Mouse (Mus musculus): ENCODE measurements around the gene Capzb. TPM values are rescaled to one million over a fixed set of nuclear protein-coding genes. Genes with fewer than 3 reads are reported as not detected.

The Capzb gene
- polyA plus RNA-seq, 1 experiment from 2014 or later, result 312 TPM

- ATAC-seq (ENCODE audit: low FRiP score), result no peak
Measured at GRCm38 (mm10) chr4:139248736-139249135, 56.0 kb downstream of the Capzb start.

GRCm38 (mm10) chr4:139250043-139250442 is 57.3 kb downstream of the Capzb start:
- 72% methylated on average over 5 of the region's 5 CpGs for WGBS
- peaks cover 67% of the 10 kb centered on the region for H3K4me1 ChIP-seq

More at GRCm38 (mm10) chr4:139248736-139249135, 56.0 kb downstream of the Capzb start:
- H3K9me3 ChIP-seq, result no peaks in the 10 kb centered on the region
- H3K4me3 ChIP-seq (replicated peaks), result no peak overlapping the region
- H3K4me1 ChIP-seq, result peaks cover 73% of the 10 kb centered on the region
- H3K27me3 ChIP-seq, result no peaks in the 10 kb centered on the region
- WGBS, result 82% methylated on average over 5 of the region's 5 CpGs
- 0 out of 2 replicates have a peak overlapping the region, but pooled peaks have one; percentile 9 for H3K27ac ChIP-seq
- no peak overlapping the region for H3K9ac ChIP-seq
- no peaks in the 10 kb centered on the region for H3K36me3 ChIP-seq (replicated peaks)
- H3K4me2 ChIP-seq, result no peak overlapping the region

GRCm38 (mm10) chr4:139250886-139251285 is 58.2 kb downstream of the Capzb start:
- Histone ChIP-seq H3K27me3 (no peaks in the 10 kb centered on the region), H3K4me2 (no peak overlapping the region), H3K36me3 (replicated peaks) (0 out of 2 replicates have a peak, but pooled peaks cover 3% of the 10 kb centered on the region), H3K4me3 (replicated peaks) (no peak overlapping the region), H3K9ac (no peak overlapping the region), H3K27ac (no peak overlapping the region), H3K4me1 (peaks cover 60% of the 10 kb centered on the region), H3K9me3 (no peaks in the 10 kb centered on the region)
- WGBS, result 74% methylated on average over 8 of the region's 8 CpGs
- no peak for ATAC-seq (ENCODE audit: low FRiP score)

More at GRCm38 (mm10) chr4:139250043-139250442, 57.3 kb downstream of the Capzb start:
- Histone ChIP-seq H3K27ac (0 out of 2 replicates have a peak overlapping the region, but pooled peaks have one; percentile 50), H3K27me3 (no peaks in the 10 kb centered on the region), H3K9me3 (no peaks in the 10 kb centered on the region), H3K4me3 (replicated peaks) (no peak overlapping the region), H3K4me2 (no peak overlapping the region), H3K36me3 (replicated peaks) (0 out of 2 replicates have a peak, but pooled peaks cover 3% of the 10 kb centered on the region), H3K9ac (no peak overlapping the region)
- ATAC-seq (ENCODE audit: low FRiP score), result no peak

GRCm38 (mm10) chr4:139252051-139252760 is 59.5 kb downstream of the Capzb start:
- Histone ChIP-seq H3K4me3 (replicated peaks) (no peak overlapping the region), H3K4me2 (no peak overlapping the region), H3K27ac (peak overlapping the region; percentile 50; the same call in 1 of the 2 replicates), H3K36me3 (replicated peaks) (peaks cover 6% of the 10 kb centered on the region; the same call in 1 of the 2 replicates), H3K9ac (no peak overlapping the region), H3K4me1 (peaks cover 47% of the 10 kb centered on the region), H3K9me3 (no peaks in the 10 kb centered on the region), H3K27me3 (no peaks in the 10 kb centered on the region)
- 60% methylated on average over 22 of the region's 22 CpGs for WGBS
- ATAC-seq (ENCODE audit: low FRiP score), result 0 out of 2 replicates have a peak, but pooled peaks have one; percentile 27

GRCm38 (mm10) chr4:139253206-139253605 is 60.5 kb downstream of the Capzb start:
- Histone ChIP-seq H3K27me3 (no peaks in the 10 kb centered on the region), H3K4me2 (no peak overlapping the region), H3K36me3 (replicated peaks) (peaks cover 16% of the 10 kb centered on the region), H3K9ac (no peak overlapping the region), H3K27ac (no peak overlapping the region), H3K4me3 (replicated peaks) (no peak overlapping the region), H3K9me3 (no peaks in the 10 kb centered on the region), H3K4me1 (peaks cover 37% of the 10 kb centered on the region)
- ATAC-seq (ENCODE audit: low FRiP score), result no peak
- WGBS, result 92% methylated on average over 9 of the region's 9 CpGs

DNA sequence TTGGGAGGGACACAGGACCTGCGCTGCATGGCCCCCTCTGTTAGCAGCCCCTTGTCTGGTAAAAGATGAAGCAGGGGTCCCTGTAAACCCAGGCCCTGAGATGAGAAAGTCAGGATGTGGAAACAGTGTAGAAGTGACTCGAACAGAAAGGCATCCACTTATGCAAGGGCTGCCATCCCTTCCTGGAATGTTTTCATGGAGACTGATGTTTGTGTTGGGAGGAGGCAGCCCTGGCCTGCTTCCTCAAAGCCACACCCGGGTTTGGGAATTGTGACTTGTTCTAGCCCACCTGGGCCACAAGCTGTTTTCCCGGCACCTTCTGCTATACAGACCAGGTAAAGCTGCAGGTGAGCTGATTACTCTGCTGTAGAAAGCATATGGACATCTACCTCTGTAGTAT is 63.4 kb downstream of the Capzb start:
- 92% methylated on average over 4 of the region's 4 CpGs for WGBS
- Histone ChIP-seq H3K4me1 (peaks cover 9% of the 10 kb centered on the region), H3K9me3 (no peaks in the 10 kb centered on the region), H3K9ac (no peak overlapping the region), H3K36me3 (replicated peaks) (peaks cover 41% of the 10 kb centered on the region), H3K4me2 (no peak overlapping the region), H3K27me3 (no peaks in the 10 kb centered on the region), H3K27ac (no peak overlapping the region), H3K4me3 (replicated peaks) (no peak overlapping the region)
- no peak for ATAC-seq (ENCODE audit: low FRiP score)

DNA sequence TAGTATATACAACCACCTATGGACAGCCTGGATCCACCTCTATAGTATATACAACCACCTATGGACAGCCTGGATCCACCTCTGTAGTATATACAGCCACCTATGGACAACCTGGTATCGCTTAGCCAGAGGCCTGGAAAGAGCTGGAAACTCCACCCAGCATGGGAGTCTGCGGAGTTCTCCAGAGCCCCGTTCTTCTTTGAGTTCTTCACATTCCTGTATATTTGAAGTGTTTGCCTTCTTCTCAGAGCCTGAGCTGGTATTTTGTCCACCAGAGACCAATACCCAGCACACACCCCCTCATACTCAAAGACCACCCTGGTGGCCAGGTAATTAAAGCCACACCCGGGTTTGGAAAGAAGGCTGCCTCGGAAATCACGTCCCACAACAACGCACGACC is 64.0 kb downstream of the Capzb start:
- Histone ChIP-seq H3K9me3 (no peaks in the 10 kb centered on the region), H3K27me3 (no peaks in the 10 kb centered on the region), H3K4me2 (no peak overlapping the region), H3K4me1 (peaks cover 4% of the 10 kb centered on the region), H3K9ac (no peak overlapping the region), H3K27ac (no peak overlapping the region), H3K4me3 (replicated peaks) (no peak overlapping the region), H3K36me3 (replicated peaks) (peaks cover 47% of the 10 kb centered on the region)
- no peak for ATAC-seq (ENCODE audit: low FRiP score)
- WGBS, result 83% methylated on average over 8 of the region's 8 CpGs

DNA sequence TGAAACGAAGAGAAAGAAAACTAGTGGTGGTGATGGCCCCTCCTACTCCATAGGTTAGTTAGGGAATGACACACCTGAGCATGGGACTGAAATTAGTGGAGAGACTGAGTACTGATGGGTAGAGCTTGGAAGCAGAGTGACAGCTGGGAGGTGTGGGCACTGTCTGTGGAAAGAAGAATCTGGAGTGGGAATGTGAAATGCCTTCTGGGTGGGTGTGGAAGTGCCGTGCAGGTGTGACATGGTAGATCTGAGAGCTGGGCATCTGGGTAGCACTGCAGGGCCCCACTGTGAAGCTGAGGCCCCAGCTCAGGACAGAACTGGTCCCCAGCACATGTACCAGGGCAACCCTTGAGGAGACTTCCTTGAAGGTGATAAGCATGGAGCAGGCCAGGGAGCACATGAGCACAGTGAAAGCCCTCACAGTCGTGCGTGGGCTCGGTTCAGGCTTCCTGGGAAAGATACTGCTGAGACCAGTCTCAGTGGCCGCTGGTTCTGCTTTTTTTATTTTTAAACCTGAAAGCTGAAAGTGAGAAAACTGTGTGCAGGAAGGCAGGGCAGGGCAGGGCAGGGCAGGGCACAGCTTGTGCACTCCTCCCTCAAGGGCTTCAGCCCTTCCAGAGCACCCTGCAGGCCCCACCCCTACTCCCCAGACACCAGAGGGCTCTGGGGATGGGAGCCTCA is 66.1 kb downstream of the Capzb start:
- Histone ChIP-seq H3K4me2 (no peak overlapping the region), H3K4me3 (replicated peaks) (no peak overlapping the region), H3K9me3 (no peaks in the 10 kb centered on the region), H3K4me1 (no peaks in the 10 kb centered on the region), H3K9ac (no peak overlapping the region), H3K27me3 (no peaks in the 10 kb centered on the region), H3K36me3 (replicated peaks) (peaks cover 65% of the 10 kb centered on the region), H3K27ac (peak overlapping the region; percentile 59; the same call in 1 of the 2 replicates)
- 80% methylated on average over 6 of the region's 6 CpGs for WGBS
- no peak for ATAC-seq (ENCODE audit: low FRiP score)

GRCm38 (mm10) chr4:139259302-139259871 is 66.7 kb downstream of the Capzb start:
- no peak for ATAC-seq (ENCODE audit: low FRiP score)
- Histone ChIP-seq H3K27me3 (no peaks in the 10 kb centered on the region), H3K27ac (peak overlapping the region; percentile 59), H3K9ac (no peak overlapping the region), H3K4me1 (no peaks in the 10 kb centered on the region), H3K36me3 (replicated peaks) (peaks cover 71% of the 10 kb centered on the region), H3K4me2 (no peak overlapping the region), H3K4me3 (replicated peaks) (no peak overlapping the region), H3K9me3 (no peaks in the 10 kb centered on the region)
- WGBS, result 87% methylated on average over 11 of the region's 11 CpGs

DNA sequence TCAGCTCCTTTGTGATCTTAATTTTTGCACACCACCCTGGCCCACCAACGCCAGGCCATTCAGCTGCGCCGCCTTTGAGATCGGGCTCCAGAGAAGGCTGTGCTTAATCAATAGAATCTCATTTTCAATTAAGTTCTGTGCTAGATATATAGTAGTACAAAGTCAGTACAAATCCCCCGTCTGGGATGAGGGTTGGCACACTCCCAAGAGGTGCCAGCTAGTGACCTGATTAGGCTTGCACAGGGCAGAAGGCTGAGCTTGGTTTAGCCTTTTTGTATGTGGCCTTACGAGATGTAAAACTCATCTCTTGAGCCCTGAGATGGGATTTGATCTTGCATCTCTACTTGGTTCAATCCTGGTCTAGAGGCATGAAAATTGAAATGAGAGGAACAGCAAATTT is 70.3 kb downstream of the Capzb start:
- Histone ChIP-seq H3K4me2 (no peak overlapping the region), H3K27ac (no peak overlapping the region), H3K27me3 (no peaks in the 10 kb centered on the region), H3K9ac (no peak overlapping the region), H3K36me3 (replicated peaks) (peaks cover 68% of the 10 kb centered on the region), H3K4me1 (no peaks in the 10 kb centered on the region), H3K9me3 (no peaks in the 10 kb centered on the region), H3K4me3 (replicated peaks) (no peak overlapping the region)
- WGBS, result 90% methylated on average over 6 of the region's 6 CpGs
- ATAC-seq (ENCODE audit: low FRiP score), result no peak

DNA sequence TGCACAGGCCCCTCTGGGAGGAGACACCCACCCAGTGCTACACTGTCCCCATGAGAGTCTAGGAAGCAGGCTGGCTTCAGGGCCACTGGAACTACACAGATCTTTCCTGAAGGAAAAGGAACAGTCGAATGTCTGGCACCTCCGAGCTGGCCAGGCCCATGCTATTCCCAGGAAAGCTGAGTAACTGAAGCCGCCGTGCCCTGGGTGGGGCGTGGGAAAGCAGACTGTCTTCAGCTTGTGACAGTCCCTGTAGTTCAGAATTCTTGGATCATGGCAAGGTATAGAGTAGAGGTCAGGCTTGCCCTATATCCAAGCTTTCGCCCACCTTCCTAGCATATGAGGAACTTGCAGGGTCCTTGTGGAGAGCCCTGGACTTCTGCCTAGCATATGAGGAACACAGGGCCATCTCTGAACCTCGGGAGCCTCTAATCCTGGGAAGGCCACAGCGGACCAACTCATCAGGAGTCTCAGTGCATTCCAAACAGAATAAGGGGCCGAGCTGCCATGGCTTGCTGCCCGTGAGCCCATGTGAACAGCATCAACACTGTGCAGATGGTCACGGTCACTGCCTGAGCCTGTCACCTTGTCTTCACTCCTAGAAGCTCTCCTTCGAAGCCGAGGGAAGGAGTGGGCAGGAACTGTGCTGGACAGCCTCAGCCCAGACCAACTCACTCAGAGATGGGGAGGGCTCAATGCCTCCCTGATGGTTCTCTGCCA is 73.2 kb downstream of the Capzb start:
- WGBS, result 91% methylated on average over 13 of the region's 13 CpGs
- H3K27ac ChIP-seq, result no peak overlapping the region
- no peaks in the 10 kb centered on the region for H3K4me1 ChIP-seq
- no peak overlapping the region for H3K4me2 ChIP-seq
- H3K36me3 ChIP-seq (replicated peaks), result peaks cover 46% of the 10 kb centered on the region
- no peak overlapping the region for H3K9ac ChIP-seq
- H3K27me3 ChIP-seq, result no peaks in the 10 kb centered on the region
- H3K4me3 ChIP-seq (replicated peaks), result no peak overlapping the region
- H3K9me3 ChIP-seq, result no peaks in the 10 kb centered on the region
- ATAC-seq (ENCODE audit: low FRiP score), result no peak

DNA sequence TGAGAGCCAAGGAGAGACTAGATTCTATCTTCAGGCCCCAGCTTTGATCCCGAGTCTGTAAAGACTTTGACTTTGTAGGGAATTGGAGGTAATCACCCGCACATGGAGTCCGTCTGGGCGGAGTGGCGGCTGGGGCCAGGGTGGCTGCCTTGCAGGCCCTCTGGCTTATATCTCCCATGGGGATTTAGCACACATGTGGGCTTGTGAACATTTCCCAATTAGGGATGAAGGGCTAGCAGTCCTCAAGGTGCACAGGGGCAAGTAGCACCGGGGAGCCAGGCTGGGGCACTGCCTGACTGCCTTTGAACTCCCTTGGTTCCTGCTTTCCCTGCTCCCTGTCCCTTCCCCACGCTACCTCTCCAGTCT is 73.8 kb downstream of the Capzb start:
- H3K4me2 ChIP-seq, result no peak overlapping the region
- peaks cover 41% of the 10 kb centered on the region for H3K36me3 ChIP-seq (replicated peaks)
- H3K9ac ChIP-seq, result no peak overlapping the region
- H3K4me3 ChIP-seq (replicated peaks), result no peak overlapping the region
- no peak overlapping the region for H3K27ac ChIP-seq
- H3K4me1 ChIP-seq, result no peaks in the 10 kb centered on the region
- ATAC-seq (ENCODE audit: low FRiP score), result no peak
- no peaks in the 10 kb centered on the region for H3K27me3 ChIP-seq
- WGBS, result 87% methylated on average over 7 of the region's 7 CpGs
- no peaks in the 10 kb centered on the region for H3K9me3 ChIP-seq
